Mouse (Mus musculus): Measurements from ENCODE around the gene Rita1. TPM values are rescaled to one million over a fixed set of nuclear protein-coding genes. Genes with fewer than 3 reads are reported as not detected.
A peak's percentile ranks its signal among the peaks of the same experiment; 100 is the strongest.

The Rita1 gene
- polyA plus RNA-seq, 1 experiment from 2014 or later: 9.3 TPM

GRCm38 (mm10) chr5:120567761-120568211, 44.6 kb downstream of the Rita1 start:
- Histone ChIP-seq H3K9me3 (ENCODE audit: control insufficient read depth, low read length) (no peaks in the 10 kb centered on the region), H3K4me1 (replicated peaks; ENCODE audit: control insufficient read depth, insufficient read depth, low read length) (peaks cover 32% of the 10 kb centered on the region), H3K4me3 (ENCODE audit: low read depth, low read length) (no peak overlapping the region), H3K27me3 (ENCODE audit: control insufficient read depth, insufficient read depth, low read length) (no peaks in the 10 kb centered on the region), H3K36me3 (ENCODE audit: control insufficient read depth, insufficient read depth, low read length) (no peaks in the 10 kb centered on the region), H3K27ac (ENCODE audit: low read depth, low read length) (peak overlapping the region; percentile 70), H3K4me2 (replicated peaks; ENCODE audit: low read depth, low read length) (no peak overlapping the region; the same call in 1 of the 2 replicates), H3K9ac (ENCODE audit: low read depth, low read length) (peak overlapping the region; percentile 3; the same call in 1 of the 2 replicates)
- DNase-seq (ENCODE audit: low spot score) (no peak), ATAC-seq (ENCODE audit: low FRiP score) (no peak)
- WGBS: 48% methylated on average over 14 of the region's 14 CpGs

- Histone ChIP-seq H3K4me1 (replicated peaks; ENCODE audit: control insufficient read depth, insufficient read depth, low read length) (peaks cover 32% of the 10 kb centered on the region), H3K27me3 (ENCODE audit: control insufficient read depth, insufficient read depth, low read length) (no peaks in the 10 kb centered on the region), H3K36me3 (ENCODE audit: control insufficient read depth, insufficient read depth, low read length) (no peaks in the 10 kb centered on the region), H3K9me3 (ENCODE audit: control insufficient read depth, low read length) (no peaks in the 10 kb centered on the region), H3K27ac (ENCODE audit: low read depth, low read length) (peak overlapping the region; percentile 70), H3K4me3 (ENCODE audit: low read depth, low read length) (no peak overlapping the region), H3K4me2 (replicated peaks; ENCODE audit: low read depth, low read length) (peak overlapping the region; percentile 4; the same call in 1 of the 2 replicates), H3K9ac (ENCODE audit: low read depth, low read length) (peak overlapping the region; percentile 3; the same call in 1 of the 2 replicates)
- DNase-seq (ENCODE audit: low spot score) (peak; percentile 68), ATAC-seq (ENCODE audit: low FRiP score) (peak; percentile 53; the same call in 1 of the 2 replicates)
- 12% methylated on average over 21 of the region's 21 CpGs for WGBS
Observed at GRCm38 (mm10) chr5:120567253-120567701, 45.1 kb downstream of the Rita1 start.

- 57% methylated on average over 9 of the region's 9 CpGs for WGBS
- Histone ChIP-seq H3K4me2 (replicated peaks; ENCODE audit: low read depth, low read length) (0 out of 2 replicates have a peak overlapping the region, but pooled peaks have one; percentile 4), H3K36me3 (ENCODE audit: control insufficient read depth, insufficient read depth, low read length) (no peaks in the 10 kb centered on the region), H3K27me3 (ENCODE audit: control insufficient read depth, insufficient read depth, low read length) (no peaks in the 10 kb centered on the region), H3K27ac (ENCODE audit: low read depth, low read length) (peak overlapping the region; percentile 70), H3K4me1 (replicated peaks; ENCODE audit: control insufficient read depth, insufficient read depth, low read length) (peaks cover 32% of the 10 kb centered on the region), H3K9me3 (ENCODE audit: control insufficient read depth, low read length) (no peaks in the 10 kb centered on the region), H3K9ac (ENCODE audit: low read depth, low read length) (peak overlapping the region; percentile 3; the same call in 1 of the 2 replicates), H3K4me3 (ENCODE audit: low read depth, low read length) (no peak overlapping the region)
- ATAC-seq (ENCODE audit: low FRiP score) (peak; percentile 3; the same call in 1 of the 2 replicates), DNase-seq (ENCODE audit: low spot score) (peak; percentile 26)
Observed at GRCm38 (mm10) chr5:120566681-120567252, 45.6 kb downstream of the Rita1 start.

- Histone ChIP-seq H3K4me2 (replicated peaks; ENCODE audit: low read depth, low read length) (no peak overlapping the region), H3K9ac (ENCODE audit: low read depth, low read length) (no peak overlapping the region)
Observed at GRCm38 (mm10) chr5:120566101-120566500, 46.3 kb downstream of the Rita1 start.

GRCm38 (mm10) chr5:120565171-120565905, 47.1 kb downstream of the Rita1 start:
- H3K4me2 ChIP-seq (replicated peaks; ENCODE audit: low read depth, low read length): no peak overlapping the region
- no peak overlapping the region for H3K9ac ChIP-seq (ENCODE audit: low read depth, low read length)
- H3K27ac ChIP-seq (ENCODE audit: low read depth, low read length): peak overlapping the region; percentile 70

More at GRCm38 (mm10) chr5:120566101-120566500, 46.3 kb downstream of the Rita1 start:
- DNase-seq (ENCODE audit: low spot score): peak; percentile 36
- Histone ChIP-seq H3K4me3 (ENCODE audit: low read depth, low read length) (no peak overlapping the region), H3K27ac (ENCODE audit: low read depth, low read length) (peak overlapping the region; percentile 70), H3K9me3 (ENCODE audit: control insufficient read depth, low read length) (no peaks in the 10 kb centered on the region), H3K4me1 (replicated peaks; ENCODE audit: control insufficient read depth, insufficient read depth, low read length) (peaks cover 32% of the 10 kb centered on the region), H3K36me3 (ENCODE audit: control insufficient read depth, insufficient read depth, low read length) (no peaks in the 10 kb centered on the region), H3K27me3 (ENCODE audit: control insufficient read depth, insufficient read depth, low read length) (no peaks in the 10 kb centered on the region)
- 48% methylated on average over 5 of the region's 5 CpGs for WGBS
- no peak for ATAC-seq (ENCODE audit: low FRiP score)

GRCm38 (mm10) chr5:120563914-120564311, 48.5 kb downstream of the Rita1 start:
- H3K9ac ChIP-seq (ENCODE audit: low read depth, low read length): no peak overlapping the region
- no peaks in the 10 kb centered on the region for H3K9me3 ChIP-seq (ENCODE audit: control insufficient read depth, low read length)
- no peaks in the 10 kb centered on the region for H3K36me3 ChIP-seq (ENCODE audit: control insufficient read depth, insufficient read depth, low read length)
- 52% methylated on average over 4 of the region's 4 CpGs for WGBS
- H3K27me3 ChIP-seq (ENCODE audit: control insufficient read depth, insufficient read depth, low read length): no peaks in the 10 kb centered on the region
- H3K4me3 ChIP-seq (ENCODE audit: low read depth, low read length): no peak overlapping the region
- no peak overlapping the region for H3K4me2 ChIP-seq (replicated peaks; ENCODE audit: low read depth, low read length)
- H3K4me1 ChIP-seq (replicated peaks; ENCODE audit: control insufficient read depth, insufficient read depth, low read length): peaks cover 42% of the 10 kb centered on the region
- no peak for ATAC-seq (ENCODE audit: low FRiP score)
- DNase-seq (ENCODE audit: low spot score): no peak
- no peak overlapping the region for H3K27ac ChIP-seq (ENCODE audit: low read depth, low read length)

More at GRCm38 (mm10) chr5:120565171-120565905, 47.1 kb downstream of the Rita1 start:
- Histone ChIP-seq H3K9me3 (ENCODE audit: control insufficient read depth, low read length) (no peaks in the 10 kb centered on the region), H3K27me3 (ENCODE audit: control insufficient read depth, insufficient read depth, low read length) (no peaks in the 10 kb centered on the region), H3K36me3 (ENCODE audit: control insufficient read depth, insufficient read depth, low read length) (no peaks in the 10 kb centered on the region), H3K4me3 (ENCODE audit: low read depth, low read length) (no peak overlapping the region), H3K4me1 (replicated peaks; ENCODE audit: control insufficient read depth, insufficient read depth, low read length) (peaks cover 35% of the 10 kb centered on the region)
- WGBS: 38% methylated on average over 15 of the region's 15 CpGs
- no peak for ATAC-seq (ENCODE audit: low FRiP score)
- DNase-seq (ENCODE audit: low spot score): peak; percentile 29

- H3K27ac ChIP-seq (ENCODE audit: low read depth, low read length): peak overlapping the region; percentile 54
- no peaks in the 10 kb centered on the region for H3K27me3 ChIP-seq (ENCODE audit: control insufficient read depth, insufficient read depth, low read length)
- DNase-seq (ENCODE audit: low spot score) (peak; percentile 35), ATAC-seq (ENCODE audit: low FRiP score) (no peak)
- peaks cover 42% of the 10 kb centered on the region for H3K4me1 ChIP-seq (replicated peaks; ENCODE audit: control insufficient read depth, insufficient read depth, low read length)
- no peak overlapping the region for H3K4me2 ChIP-seq (replicated peaks; ENCODE audit: low read depth, low read length)
- H3K36me3 ChIP-seq (ENCODE audit: control insufficient read depth, insufficient read depth, low read length): no peaks in the 10 kb centered on the region
- H3K9me3 ChIP-seq (ENCODE audit: control insufficient read depth, low read length): no peaks in the 10 kb centered on the region
- no peak overlapping the region for H3K9ac ChIP-seq (ENCODE audit: low read depth, low read length)
- no peak overlapping the region for H3K4me3 ChIP-seq (ENCODE audit: low read depth, low read length)
- WGBS: 50% methylated on average over 28 of the region's 28 CpGs
Observed at GRCm38 (mm10) chr5:120562956-120563913, 49.2 kb downstream of the Rita1 start.
